Mouse (Mus musculus): Measurements from ENCODE around the gene Edc4.
"Not testable (repeated sequence)": the region's sequence is repeated elsewhere in the genome, so short reads cannot be mapped to it uniquely, and the experiment has no call there.

Edc4 gene

GRCm38 (mm10) chr8:105880754-105881520, at the start of gene Edc4:
Gene Edc4 (plus strand): TSS chr8:105880881.
- DNase-seq: peak; percentile 88

- not testable (repeated sequence) for DNase-seq
Observed at GRCm38 (mm10) chr8:105833740-105834139, 46.9 kb upstream of the Edc4 start.

GRCm38 (mm10) chr8:105835318-105835717, 45.4 kb upstream of the Edc4 start:
- peak; percentile 47 for DNase-seq

- DNase-seq: no peak
Observed at GRCm38 (mm10) chr8:105836991-105837390, 43.7 kb upstream of the Edc4 start.

GRCm38 (mm10) chr8:105839209-105839608, 41.5 kb upstream of the Edc4 start:
- no peak for DNase-seq

- no peak for DNase-seq
Observed at GRCm38 (mm10) chr8:105846678-105847077, 34.0 kb upstream of the Edc4 start.

- no peak for DNase-seq
Observed at GRCm38 (mm10) chr8:105850014-105850413, 30.7 kb upstream of the Edc4 start.

GRCm38 (mm10) chr8:105850611-105851010, 30.1 kb upstream of the Edc4 start:
- no peak for DNase-seq

- DNase-seq: peak; percentile 97
Observed at GRCm38 (mm10) chr8:105851651-105852143, 29.0 kb upstream of the Edc4 start.

- no peak for DNase-seq
Observed at GRCm38 (mm10) chr8:105852146-105852729, 28.4 kb upstream of the Edc4 start.

- DNase-seq: no peak
Observed at GRCm38 (mm10) chr8:105853178-105853577, 27.5 kb upstream of the Edc4 start, which contains the start of gene Cenpt. Gene Cenpt (minus strand): TSS chr8:105853278.

GRCm38 (mm10) chr8:105854303-105854702, 26.4 kb upstream of the Edc4 start:
- no peak for DNase-seq

- DNase-seq: peak; percentile 96
Observed at GRCm38 (mm10) chr8:105854715-105855216, 25.9 kb upstream of the Edc4 start, which contains the start of gene Thap11. Gene Thap11 (plus strand): TSS chr8:105855132.

- peak; percentile 64 for DNase-seq
Observed at GRCm38 (mm10) chr8:105855248-105856167, 25.2 kb upstream of the Edc4 start.

- DNase-seq: no peak
Observed at GRCm38 (mm10) chr8:105856168-105856835, 24.4 kb upstream of the Edc4 start.

GRCm38 (mm10) chr8:105858495-105858894, 22.2 kb upstream of the Edc4 start:
- DNase-seq: no peak

- no peak for DNase-seq
Observed at GRCm38 (mm10) chr8:105859314-105859713, 21.4 kb upstream of the Edc4 start.

- DNase-seq: peak; percentile 99
Observed at GRCm38 (mm10) chr8:105860143-105860981, 20.3 kb upstream of the Edc4 start, which contains the start of gene Nutf2. Gene Nutf2 (plus strand): TSS chr8:105860580.

GRCm38 (mm10) chr8:105861951-105862350, 18.7 kb upstream of the Edc4 start:
- peak; percentile 35 for DNase-seq

- DNase-seq: no peak
Observed at GRCm38 (mm10) chr8:105866364-105867029, 14.2 kb upstream of the Edc4 start.

GRCm38 (mm10) chr8:105874301-105874700, 6.4 kb upstream of the Edc4 start:
- DNase-seq: no peak

All from embryo, embryonic 11 days (tissue).